Mouse (Mus musculus): ENCODE measurements at regions not wholly inside any gene's neighbourhood (a gene's known extent, or its start where the extent isn't known, plus 50 kb on each side); places are given as distances from the start of the nearest gene placed in this dataset.

DNA sequence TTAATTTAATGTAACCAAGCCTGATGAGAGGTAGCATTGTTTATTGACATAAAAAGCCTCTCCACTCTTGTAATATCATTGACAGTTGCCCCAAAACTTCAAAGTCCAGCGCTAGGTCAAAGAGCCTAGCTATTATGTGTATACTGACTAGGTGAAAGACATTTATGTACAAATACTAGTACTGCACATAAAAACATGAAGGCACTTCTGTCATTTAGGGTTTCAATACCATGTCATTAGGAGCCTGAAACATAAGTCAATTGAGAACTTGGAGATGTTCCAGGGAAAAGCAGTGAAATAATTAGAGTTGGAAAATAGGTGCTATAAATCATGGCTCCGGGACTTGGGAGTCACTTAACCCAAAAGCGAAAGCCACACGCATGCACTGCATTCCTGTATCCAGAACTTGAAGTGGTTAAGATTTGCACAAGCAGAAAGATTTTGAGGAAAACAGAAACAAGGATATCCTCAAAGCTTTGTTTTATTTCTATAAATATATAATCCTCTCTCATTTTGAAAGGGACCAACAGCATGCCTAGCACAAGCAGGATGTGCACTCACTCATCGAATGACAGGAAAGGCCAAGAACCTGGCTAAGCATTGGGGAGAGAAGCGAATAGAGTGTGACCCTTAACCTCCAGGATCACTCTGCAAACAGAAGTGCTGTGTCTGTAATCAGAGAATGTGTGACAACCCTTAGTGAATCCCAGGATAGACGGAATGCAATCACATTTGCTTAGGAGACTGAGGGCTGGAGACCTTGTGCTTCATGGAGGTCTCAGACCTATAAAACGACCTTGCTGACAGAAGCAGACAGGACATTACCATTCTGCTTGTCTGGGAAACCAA is 176.3 kb upstream of the Crim1 start:
- peak; percentile 37 for DNase-seq

GRCm38 (mm10) chr17:78024356-78024723 is 175.7 kb upstream of the Crim1 start:
- peak; percentile 16 for DNase-seq

- peak; percentile 46 for DNase-seq
Measured at GRCm38 (mm10) chr17:78025294-78025693, 174.8 kb upstream of the Crim1 start.

- peak; percentile 29 for DNase-seq
Measured at GRCm38 (mm10) chr17:78035648-78036047, 164.4 kb upstream of the Crim1 start.

GRCm38 (mm10) chr17:78040338-78040737 is 159.7 kb upstream of the Crim1 start:
- no peak for DNase-seq

- no peak for DNase-seq
Measured at GRCm38 (mm10) chr17:78041204-78041603, 158.8 kb upstream of the Crim1 start.

- DNase-seq = no peak
Measured at GRCm38 (mm10) chr17:78049766-78050165, 150.3 kb upstream of the Crim1 start.

- DNase-seq = no peak
Measured at GRCm38 (mm10) chr17:78050203-78050602, 149.8 kb upstream of the Crim1 start.

- DNase-seq = no peak
Measured at GRCm38 (mm10) chr17:78075892-78076291, 124.2 kb upstream of the Crim1 start.

DNA sequence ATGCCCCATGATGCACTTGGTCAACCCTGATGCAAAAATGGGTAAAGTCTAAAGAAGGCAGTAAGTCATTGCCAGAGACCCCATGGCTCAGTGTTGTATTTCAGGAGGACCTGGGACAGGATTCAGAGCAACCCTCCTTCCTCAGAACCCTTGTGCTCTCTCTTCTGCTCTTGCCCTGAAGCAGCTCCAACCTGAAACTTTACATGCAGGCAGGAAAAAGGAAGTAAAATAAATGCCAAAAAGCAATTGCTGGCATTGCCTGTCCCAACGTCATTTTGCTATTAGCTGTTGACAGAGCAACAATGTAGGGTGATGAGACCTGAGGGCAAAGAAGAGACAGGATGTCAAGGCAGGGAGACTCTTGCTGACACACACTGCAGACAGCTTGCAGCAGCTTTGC is 121.7 kb upstream of the Crim1 start:
- no peak for DNase-seq

DNA sequence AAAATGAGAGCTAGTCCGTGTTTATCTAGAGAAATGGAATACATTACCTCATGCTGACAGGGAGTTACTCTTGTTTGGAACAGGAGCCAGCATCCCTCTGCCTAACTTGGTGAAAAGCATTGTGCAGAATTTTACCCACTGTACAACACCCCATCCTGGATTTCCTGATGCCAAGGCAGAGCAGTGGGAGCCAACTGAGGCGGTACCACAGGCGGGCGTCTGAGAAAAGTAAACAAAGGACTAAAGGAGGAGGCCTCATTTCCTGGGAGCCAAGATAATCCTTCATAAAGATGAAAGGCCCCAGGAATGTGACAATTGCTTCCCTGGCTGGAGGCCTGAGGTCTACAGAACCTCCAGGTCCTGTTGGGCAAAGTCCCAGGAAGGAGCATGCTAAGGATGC is 115.6 kb upstream of the Crim1 start:
- DNase-seq = no peak

DNA sequence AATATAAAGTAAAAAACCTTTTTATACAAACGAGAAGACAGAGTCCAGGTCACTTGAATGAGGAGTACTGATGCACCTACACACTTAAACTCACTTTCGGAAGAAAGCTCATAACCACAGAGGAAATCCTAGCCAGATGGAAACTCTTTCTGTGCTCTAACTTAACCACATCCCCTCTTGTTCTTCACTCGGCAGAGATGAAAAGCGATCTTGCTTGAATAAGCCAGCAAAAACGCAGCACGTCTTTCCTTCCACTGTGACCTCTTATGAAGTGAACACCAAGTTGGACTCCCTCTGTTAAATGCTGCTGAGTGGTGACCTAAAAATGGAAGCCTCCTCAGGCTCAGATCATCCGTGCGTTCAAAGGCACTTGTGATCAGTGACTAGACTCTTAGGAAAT is 113.1 kb upstream of the Crim1 start:
- no peak for DNase-seq

DNA sequence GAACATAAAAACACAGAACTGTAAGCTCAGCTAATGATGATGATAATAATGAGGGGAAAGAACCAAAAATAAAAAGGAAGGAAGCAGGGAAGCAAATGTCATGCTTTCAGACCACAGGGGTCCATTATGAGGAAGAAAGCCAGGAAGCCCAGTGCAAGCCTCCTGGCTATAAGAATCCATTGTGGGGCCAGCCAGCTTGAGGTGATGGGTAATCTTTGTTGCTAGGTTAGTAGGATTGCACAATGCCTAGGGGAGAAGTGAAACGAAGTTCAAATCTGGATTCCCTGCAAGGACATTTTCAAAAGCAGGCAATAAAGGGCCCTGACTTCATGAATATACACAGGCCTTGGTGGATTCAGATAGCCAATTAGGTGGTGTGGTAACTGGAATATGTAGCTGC is 102.3 kb upstream of the Crim1 start:
- DNase-seq = no peak

GRCm38 (mm10) chr17:78108793-78109192 is 91.3 kb upstream of the Crim1 start:
- DNase-seq = no peak

GRCm38 (mm10) chr17:78109364-78110222 is 90.5 kb upstream of the Crim1 start:
- no peak for DNase-seq

- DNase-seq = no peak
Measured at GRCm38 (mm10) chr17:78132116-78132515, 67.9 kb upstream of the Crim1 start.

- DNase-seq = no peak
Measured at GRCm38 (mm10) chr17:78137986-78138385, 62.1 kb upstream of the Crim1 start.

DNA sequence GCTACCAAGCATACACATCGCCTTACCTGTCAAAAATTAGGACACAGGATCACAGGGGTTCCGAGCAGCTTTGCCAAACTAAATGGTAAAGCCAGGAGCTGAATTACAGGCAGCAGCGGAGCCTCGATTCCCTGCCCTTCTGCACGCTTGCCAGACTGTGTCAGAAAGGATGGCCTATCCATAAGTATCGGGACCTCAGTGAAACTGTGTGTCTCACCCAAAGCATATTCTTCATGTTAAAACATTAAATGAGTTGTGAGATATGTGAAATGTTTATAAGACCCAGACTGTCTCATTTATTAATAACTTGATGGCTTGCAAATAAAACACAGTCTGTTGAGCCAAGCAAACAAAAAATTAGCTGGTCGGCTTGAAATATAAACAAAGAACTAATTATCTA is 59.4 kb upstream of the Crim1 start:
- no peak for DNase-seq

GRCm38 (mm10) chr17:78141136-78141535 is 58.9 kb upstream of the Crim1 start:
- no peak for DNase-seq

DNA sequence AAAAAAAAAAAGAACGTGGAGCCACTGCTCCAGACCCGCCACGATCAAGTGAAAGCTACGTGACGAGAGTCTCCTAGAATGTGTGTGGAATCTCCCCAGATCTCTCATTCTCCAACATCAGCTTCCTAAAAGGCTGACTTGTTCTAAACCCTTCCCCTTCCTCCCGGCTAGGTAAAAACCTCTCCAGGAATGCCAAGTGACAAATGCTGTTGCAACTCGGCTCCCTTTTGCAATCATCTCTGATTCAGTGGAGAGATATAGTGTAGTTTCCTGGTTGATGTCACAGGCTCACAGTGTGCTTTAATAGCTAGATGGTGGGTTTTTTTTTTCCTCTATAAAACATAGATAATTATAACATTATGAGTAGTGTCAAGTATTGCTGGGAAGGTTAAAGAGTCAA is 57.6 kb upstream of the Crim1 start:
- DNase-seq = no peak

DNA sequence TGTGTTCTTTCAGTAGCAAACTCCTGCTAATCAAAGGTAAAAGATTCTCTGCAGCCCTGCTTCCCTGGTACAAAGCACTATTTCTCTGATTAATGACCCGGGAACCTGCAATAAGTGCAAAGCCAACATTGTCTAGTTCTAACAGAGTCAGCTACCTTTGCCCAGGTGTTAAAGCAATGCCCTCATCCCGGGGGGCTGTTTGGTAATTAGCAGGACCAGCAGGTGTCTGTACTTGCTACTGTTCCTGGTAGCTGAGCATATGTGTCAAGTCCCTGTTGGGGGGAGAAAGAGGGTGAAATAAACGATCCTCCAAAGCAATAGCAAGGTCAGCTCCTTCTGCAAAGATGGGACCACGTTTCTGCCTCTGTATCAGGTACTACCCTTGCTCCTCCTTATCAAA is 54.7 kb upstream of the Crim1 start:
- no peak for DNase-seq

All from embryo, embryonic 11 days (tissue).